Mouse (Mus musculus) small intestine, adult 2 months (tissue): ENCODE measurements around the gene Mgst2.

Source experiments
- CTCF ChIP-seq: fragments of 200-500 bp; IDR thresholded peaks from 2 replicates; pipeline ENCODE4 v1.5.1; 2012; ENCODE audit warnings: low read depth, mild to moderate bottlenecking, control low read depth, inconsistent platforms, low read length, moderate library complexity, mixed read lengths; ENCODE audit not compliant: insufficient replicate concordance, insufficient read length; ENCODE audit errors: extremely low read depth
- POLR2A ChIP-seq: fragments of 200-500 bp; IDR thresholded peaks from 2 replicates; pipeline ENCODE4 v1.6.1; 2012; ENCODE audit warnings: low read depth, mild to moderate bottlenecking, control low read depth, inconsistent platforms, low read length, moderate library complexity

GRCm38 (mm10) chr3:51686791-51687190, 26.6 kb downstream of the Mgst2 start:
- TF ChIP-seq POLR2A (no peak), CTCF (no peak)
